Comparison of ENCODE assay signal across 11 mouse cellular contexts in genomic region chr1:189910685-189911345, GRCm38 (mm10). TPM values are rescaled to one million over a fixed set of nuclear protein-coding genes. Genes with fewer than 3 reads are reported as not detected.
DNase-seq lines count a peak whose midpoint lies in the region; ATAC-seq lines count a peak whose summit lies in the region.
"Had no signal": no experiment of that assay in that cellular context is flagged by ENCODE, and none has a peak within 500 bp of the region (broad histone marks: within the 10 kb centered on the region; RNA-seq: fewer than 3 reads in every experiment).

No protein-coding gene starts in this region.

- H3K27me3 ChIP-seq in kidney, embryonic 16.5 days (ENCODE audit: insufficient read depth, low read length): no peaks in the 10 kb centered on the region
- H3K27me3 ChIP-seq in heart, embryonic 13.5 days (replicated peaks): no peaks in the 10 kb centered on the region
- no peaks in the 10 kb centered on the region for H3K27me3 ChIP-seq in hindbrain, embryonic 13.5 days
- H3K27me3 ChIP-seq: embryonic facial prominence, embryonic 15.5 days; liver, embryonic 15.5 days had no signal

- H3K27ac ChIP-seq in kidney, embryonic 16.5 days (ENCODE audit: low read length): no peak overlapping the region
- peak overlapping the region; percentile 80 for H3K27ac ChIP-seq in heart, embryonic 13.5 days (replicated peaks)
- no peak overlapping the region for H3K27ac ChIP-seq in hindbrain, embryonic 13.5 days
- H3K27ac ChIP-seq: embryonic facial prominence, embryonic 15.5 days; liver, embryonic 15.5 days had no signal

- 0 out of 2 replicates have a peak, but pooled peaks cover 4% of the 10 kb centered on the region for H3K4me1 ChIP-seq in kidney, embryonic 16.5 days (ENCODE audit: insufficient read depth, low read length)
- peaks cover 77% of the 10 kb centered on the region for H3K4me1 ChIP-seq in heart, embryonic 13.5 days
- peaks cover 13% of the 10 kb centered on the region for H3K4me1 ChIP-seq in hindbrain, embryonic 13.5 days (replicated peaks)

- H3K4me2 ChIP-seq in kidney, embryonic 16.5 days (replicated peaks; ENCODE audit: low read depth, low read length): no peak overlapping the region
- peak overlapping the region; percentile 58 for H3K4me2 ChIP-seq in heart, embryonic 13.5 days
- H3K4me2 ChIP-seq in hindbrain, embryonic 13.5 days: no peak overlapping the region
- H3K4me2 ChIP-seq: embryonic facial prominence, embryonic 15.5 days; liver, embryonic 15.5 days had no signal

- peak; percentile 75 for DNase-seq in kidney, adult 18-20 months
- DNase-seq in adrenal gland, postnatal 14 days: peak; percentile 86
- peak; percentile 57 to 66 for DNase-seq in lung, adult 18-20 months
- no peak for DNase-seq in c-Kit-positive CD71-positive TER-119-positive erythroid progenitor cells, embryonic 14.5 days (ENCODE audit: low spot score)
- DNase-seq in spleen, postnatal 36 days (ENCODE audit: low spot score in 2 of 2): no peak

- no peak overlapping the region for H3K4me3 ChIP-seq in kidney, embryonic 16.5 days (ENCODE audit: low read length)
- peak overlapping the region; percentile 21; the same call in 1 of the 2 replicates for H3K4me3 ChIP-seq in heart, embryonic 13.5 days
- no peak overlapping the region for H3K4me3 ChIP-seq in hindbrain, embryonic 13.5 days
- H3K4me3 ChIP-seq: embryonic facial prominence, embryonic 15.5 days; liver, embryonic 15.5 days had no signal

- 0 out of 2 replicates have a peak, but pooled peaks cover 4% of the 10 kb centered on the region for H3K36me3 ChIP-seq in kidney, embryonic 16.5 days (ENCODE audit: insufficient read depth, low read length)
- H3K36me3 ChIP-seq in heart, embryonic 13.5 days: peaks cover 44% of the 10 kb centered on the region
- H3K36me3 ChIP-seq in hindbrain, embryonic 13.5 days: peaks cover 12% of the 10 kb centered on the region
- H3K36me3 ChIP-seq: embryonic facial prominence, embryonic 15.5 days had no signal

- no peak overlapping the region for H3K9ac ChIP-seq in kidney, embryonic 16.5 days (replicated peaks; ENCODE audit: low read length)
- H3K9ac ChIP-seq in heart, embryonic 13.5 days: peak overlapping the region; percentile 61
- H3K9ac ChIP-seq in hindbrain, embryonic 13.5 days: no peak overlapping the region
- H3K9ac ChIP-seq: embryonic facial prominence, embryonic 15.5 days; liver, embryonic 15.5 days had no signal

- no peaks in the 10 kb centered on the region for H3K9me3 ChIP-seq in kidney, embryonic 16.5 days (ENCODE audit: low read length)
- no peaks in the 10 kb centered on the region for H3K9me3 ChIP-seq in heart, embryonic 13.5 days
- H3K9me3 ChIP-seq in hindbrain, embryonic 13.5 days: no peaks in the 10 kb centered on the region
- H3K9me3 ChIP-seq: embryonic facial prominence, embryonic 15.5 days; liver, embryonic 15.5 days had no signal

- no peak for ATAC-seq in kidney, embryonic 16.5 days (ENCODE audit: low FRiP score, low TSS enrichment)
- no peak; the same call in 1 of the 2 replicates for ATAC-seq in heart, embryonic 13.5 days (ENCODE audit: extremely low read depth, insufficient number of reproducible peaks, low FRiP score, low TSS enrichment)
- no peak for ATAC-seq in hindbrain, embryonic 13.5 days (ENCODE audit: low FRiP score)
- ATAC-seq: inflammation-experienced regulatory T-cells, adult 6 months had no signal

- WGBS in kidney, embryonic 16.5 days: 54% methylated on average over 13 of the region's 13 CpGs
- WGBS in heart, embryonic 13.5 days: 32% methylated on average over 13 of the region's 13 CpGs
- 59% methylated on average over 13 of the region's 13 CpGs for WGBS in hindbrain, embryonic 13.5 days

RNA-seq across cellular contexts. Expression of gene Smyd2, which starts 11.3 kb away (rescaled TPM):
- polyA plus RNA-seq in kidney, embryonic 16.5 days (2015; fragmentation: Nextera tagmentation; extraction: Ambion mirVana): 87.6 and 89.7 TPM in 2 replicates
- 64.7 and 76.2 TPM in 2 replicates for total RNA-seq in adrenal gland, postnatal 14 days (2021)
- 187 and 209 TPM in 2 replicates for polyA plus RNA-seq in heart, embryonic 13.5 days (2015; fragmentation: Nextera tagmentation; extraction: Ambion mirVana)
- polyA plus RNA-seq in hindbrain, embryonic 13.5 days (2015; fragmentation: Nextera tagmentation; extraction: Ambion mirVana): 53.6 and 56.1 TPM in 2 replicates

Comparison
In these comparisons a context has a peak if more than half of its experiments do, and no peak if none do; other contexts are left out.
1. DNase-seq: peak in kidney, adult 18-20 months (single experiment), adrenal gland, postnatal 14 days (single experiment) and lung, adult 18-20 months (2 of 2); none in c-Kit-positive CD71-positive TER-119-positive erythroid progenitor cells, embryonic 14.5 days (single experiment) and spleen, postnatal 36 days (0 of 2).